Mouse (Mus musculus) hindbrain, embryonic 16.5 days (tissue): ENCODE data around the gene Spesp1. TPM values are rescaled to one million over a fixed set of nuclear protein-coding genes. Genes with fewer than 3 reads are reported as not detected.

Experiments used
- ATAC-seq: fragments of 200-750 bp; cut with Nextera tagmentation; 2 replicates; pipeline ENCODE4 v1.8.0; 2017; ENCODE audit warnings: moderate TSS enrichment, moderate library complexity
- H3K27ac ChIP-seq: fragments of 300-500 bp; sonication (generic); 2 replicates; pipeline ENCODE4 v1.5.1; 2014; ENCODE audit warnings: low read depth, mild to moderate bottlenecking, control low read depth, low read length, moderate library complexity
- H3K27me3 ChIP-seq: fragments of 300-500 bp; sonication (generic); replicated peaks from 2 replicates; pipeline ENCODE4 v1.6.1; 2014; ENCODE audit warnings: low read length; ENCODE audit not compliant: control insufficient read depth, insufficient read depth
- H3K36me3 ChIP-seq: fragments of 300-500 bp; sonication (generic); 2 replicates; pipeline ENCODE4 v1.6.1; 2014; ENCODE audit warnings: mild to moderate bottlenecking, low read length, moderate library complexity, mixed read lengths; ENCODE audit not compliant: control insufficient read depth, insufficient read depth
- H3K4me1 ChIP-seq: fragments of 300-500 bp; sonication (generic); 2 replicates; pipeline ENCODE4 v1.6.1; 2014; ENCODE audit warnings: low read depth, low read length; ENCODE audit not compliant: control insufficient read depth, insufficient read depth
- H3K4me2 ChIP-seq: fragments of 300-500 bp; sonication (generic); 2 replicates; pipeline ENCODE4 v1.6.1; 2014; ENCODE audit warnings: mild to moderate bottlenecking, low read length, control low read depth, moderate library complexity
- H3K4me3 ChIP-seq: fragments of 300-500 bp; sonication (generic); 2 replicates; pipeline ENCODE4 v1.5.1; 2014; ENCODE audit warnings: mild to moderate bottlenecking, low read length, control low read depth, moderate library complexity
- H3K9ac ChIP-seq: fragments of 300-500 bp; sonication (generic); 2 replicates; pipeline ENCODE4 v1.6.1; 2014; ENCODE audit warnings: low read depth, mild to moderate bottlenecking, control low read depth, low read length, moderate library complexity
- H3K9me3 ChIP-seq: fragments of 300-500 bp; sonication (generic); 2 replicates; pipeline ENCODE4 v1.6.1; 2014; ENCODE audit warnings: mild to moderate bottlenecking, low read length, moderate library complexity; ENCODE audit not compliant: control insufficient read depth
- WGBS: fragments of 180-500 bp; shearing (Covaris S2); extraction: QIAGEN DNeasy Blood & Tissue Kit; methylation state at CpG from one replicate; pipeline ENCODE4 v1.1.7; 2014; 5-methylcytosine and 5-hydroxymethylcytosine counted together
- polyA plus RNA-seq: library from polyadenylated mRNA; unstranded; fragments of >200 nt; fragmentation: Nextera tagmentation; extraction: Ambion mirVana; gene quantifications from 2 replicates; pipeline ENCODE4 v1.2.1, GENCODE M21; 2015

The Spesp1 gene
- polyA plus RNA-seq = not detected in 2 replicates

GRCm38 (mm10) chr9:62281991-62282390 lies at the start of gene Spesp1:
TSS of gene Spesp1 (minus strand) at chr9:62282208.
- Histone ChIP-seq H3K9ac (no peak within 1 kb of the TSS), H3K9me3 (no peaks in the 10 kb centered on the region), H3K4me2 (no peak within 1 kb of the TSS), H3K4me3 (no peak within 1 kb of the TSS), H3K27me3 (no peaks in the 10 kb centered on the region), H3K4me1 (no peaks in the 10 kb centered on the region), H3K36me3 (no peaks in the 10 kb centered on the region), H3K27ac (no peak within 1 kb of the TSS)
- no peak for ATAC-seq
- 87% methylated on average over 27 of the region's 27 CpGs for WGBS

GRCm38 (mm10) chr9:62325965-62326364 lies 44.0 kb upstream of the Spesp1 start:
- Histone ChIP-seq H3K9me3 (no peaks in the 10 kb centered on the region; the same call in 1 of the 2 replicates), H3K9ac (no peak overlapping the region), H3K4me3 (no peak overlapping the region), H3K27ac (no peak overlapping the region), H3K4me1 (no peaks in the 10 kb centered on the region), H3K27me3 (no peaks in the 10 kb centered on the region), H3K36me3 (no peaks in the 10 kb centered on the region), H3K4me2 (no peak overlapping the region)
- ATAC-seq = no peak
- 67% methylated on average over 3 of the region's 3 CpGs for WGBS

- Histone ChIP-seq H3K27ac (no peak overlapping the region), H3K4me3 (no peak overlapping the region), H3K9ac (no peak overlapping the region), H3K27me3 (no peaks in the 10 kb centered on the region), H3K36me3 (no peaks in the 10 kb centered on the region), H3K9me3 (no peaks in the 10 kb centered on the region; the same call in 1 of the 2 replicates), H3K4me1 (no peaks in the 10 kb centered on the region), H3K4me2 (no peak overlapping the region)
- ATAC-seq = no peak
- 82% methylated on average over 1 of the region's 1 CpGs for WGBS
Measured at GRCm38 (mm10) chr9:62323816-62324215, 41.8 kb upstream of the Spesp1 start.

- no peak for ATAC-seq
- no peak overlapping the region for H3K4me2 ChIP-seq
- no peaks in the 10 kb centered on the region; the same call in 1 of the 2 replicates for H3K9me3 ChIP-seq
- no peak overlapping the region for H3K27ac ChIP-seq
- H3K4me3 ChIP-seq = no peak overlapping the region
- H3K27me3 ChIP-seq = no peaks in the 10 kb centered on the region
- no peak overlapping the region for H3K9ac ChIP-seq
- no peaks in the 10 kb centered on the region for H3K36me3 ChIP-seq
- WGBS = 89% methylated on average over 4 of the region's 4 CpGs
- H3K4me1 ChIP-seq = no peaks in the 10 kb centered on the region
Measured at GRCm38 (mm10) chr9:62318729-62319128, 36.7 kb upstream of the Spesp1 start.

GRCm38 (mm10) chr9:62315556-62315955 lies 33.5 kb upstream of the Spesp1 start:
- no peak overlapping the region for H3K9ac ChIP-seq
- H3K9me3 ChIP-seq = no peaks in the 10 kb centered on the region
- H3K4me2 ChIP-seq = no peak overlapping the region
- H3K27me3 ChIP-seq = no peaks in the 10 kb centered on the region
- H3K36me3 ChIP-seq = no peaks in the 10 kb centered on the region
- H3K4me3 ChIP-seq = no peak overlapping the region
- ATAC-seq = no peak
- WGBS = 85% methylated on average over 6 of the region's 6 CpGs
- H3K27ac ChIP-seq = no peak overlapping the region
- no peaks in the 10 kb centered on the region for H3K4me1 ChIP-seq

- Histone ChIP-seq H3K9ac (no peak overlapping the region), H3K4me3 (no peak overlapping the region), H3K4me2 (no peak overlapping the region), H3K4me1 (no peaks in the 10 kb centered on the region), H3K27me3 (no peaks in the 10 kb centered on the region), H3K27ac (no peak overlapping the region), H3K36me3 (no peaks in the 10 kb centered on the region), H3K9me3 (no peaks in the 10 kb centered on the region)
- 54% methylated on average over 1 of the region's 1 CpGs for WGBS
- no peak for ATAC-seq
Measured at GRCm38 (mm10) chr9:62296891-62297290, 14.9 kb upstream of the Spesp1 start.

- no peak overlapping the region for H3K4me2 ChIP-seq
- H3K27me3 ChIP-seq = no peaks in the 10 kb centered on the region
- H3K36me3 ChIP-seq = no peaks in the 10 kb centered on the region
- WGBS = 32% methylated on average over 7 of the region's 7 CpGs
- H3K9me3 ChIP-seq = no peaks in the 10 kb centered on the region
- H3K9ac ChIP-seq = no peak overlapping the region
- H3K4me1 ChIP-seq = no peaks in the 10 kb centered on the region
- H3K27ac ChIP-seq = no peak overlapping the region
- no peak overlapping the region for H3K4me3 ChIP-seq
- ATAC-seq = 0 out of 2 replicates have a peak, but pooled peaks have one; percentile 40
Measured at GRCm38 (mm10) chr9:62295006-62295698, 13.1 kb upstream of the Spesp1 start.

GRCm38 (mm10) chr9:62287633-62288025 lies 5.6 kb upstream of the Spesp1 start:
- WGBS = 77% methylated on average over 4 of the region's 4 CpGs
- Histone ChIP-seq H3K36me3 (no peaks in the 10 kb centered on the region), H3K4me1 (no peaks in the 10 kb centered on the region), H3K9ac (no peak overlapping the region), H3K4me3 (no peak overlapping the region), H3K9me3 (no peaks in the 10 kb centered on the region), H3K27me3 (no peaks in the 10 kb centered on the region), H3K4me2 (no peak overlapping the region), H3K27ac (no peak overlapping the region)
- ATAC-seq = no peak

- ATAC-seq = no peak
- Histone ChIP-seq H3K9me3 (no peaks in the 10 kb centered on the region), H3K27me3 (no peaks in the 10 kb centered on the region), H3K4me2 (no peak overlapping the region), H3K4me1 (no peaks in the 10 kb centered on the region), H3K36me3 (no peaks in the 10 kb centered on the region), H3K27ac (no peak overlapping the region), H3K9ac (no peak overlapping the region), H3K4me3 (no peak overlapping the region)
- 40% methylated on average over 4 of the region's 4 CpGs for WGBS
Measured at GRCm38 (mm10) chr9:62286967-62287632, 5.1 kb upstream of the Spesp1 start.
